Mouse (Mus musculus): ENCODE results near the gene H13.

Gene H13

DNA sequence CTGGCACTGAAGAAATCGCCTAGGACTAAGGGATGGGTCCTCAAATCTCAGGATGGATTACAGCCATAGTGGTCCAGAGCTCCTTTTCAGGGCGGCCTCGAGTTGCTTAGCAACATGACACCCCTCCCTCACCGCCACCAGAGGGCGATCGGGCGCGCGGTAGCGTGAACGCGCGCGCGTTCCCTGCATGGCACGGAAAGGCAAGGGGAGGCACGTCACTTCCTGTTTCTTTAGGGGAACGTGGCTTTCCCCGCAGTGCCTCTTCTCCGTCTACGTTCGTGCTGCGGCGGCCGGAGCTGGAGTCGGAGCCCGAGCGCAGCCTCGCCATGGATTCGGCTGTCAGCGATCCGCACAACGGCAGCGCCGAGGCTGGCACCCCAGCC lies at the start of gene H13:
H13 (plus strand) TSS at position 206 of the 383 bp plus-strand sequence.
- DNase-seq, result peak; percentile 93

DNA sequence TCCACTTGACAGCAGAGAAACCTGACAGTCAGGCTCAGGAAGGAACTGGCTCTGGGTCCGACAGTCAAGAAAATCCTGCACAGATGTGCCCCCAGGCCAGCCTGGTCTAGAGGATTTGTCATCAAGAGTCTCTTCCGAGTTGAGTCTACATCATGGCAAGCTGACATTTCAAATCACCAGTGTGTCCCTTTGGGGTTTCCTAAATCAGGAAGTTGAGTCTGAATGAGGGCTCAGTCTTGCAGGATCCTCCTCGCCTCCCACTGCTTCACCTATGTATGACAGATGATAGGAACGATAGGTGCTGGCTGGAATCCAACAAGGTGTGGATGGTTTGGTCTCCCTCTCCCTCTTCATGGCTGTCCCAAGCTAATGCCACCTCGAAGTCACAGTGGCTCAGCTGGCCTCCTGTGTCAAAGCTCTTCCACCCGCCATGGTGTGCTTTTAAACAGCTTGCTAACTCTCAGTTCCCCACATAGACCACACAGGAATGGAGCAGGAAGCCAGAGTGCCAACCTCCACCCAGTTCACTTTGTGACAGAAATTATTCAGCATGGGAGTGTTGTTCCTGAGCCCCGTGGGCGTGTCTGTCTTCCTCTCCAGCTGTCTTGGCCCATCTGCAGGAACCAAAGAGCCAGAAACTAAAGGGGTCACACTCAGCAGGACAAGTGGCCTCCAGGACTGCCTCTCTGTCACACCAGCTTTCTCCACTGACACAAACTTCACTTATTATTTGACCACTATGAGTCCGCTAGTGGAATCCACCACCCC lies 48.7 kb upstream of the H13 start:
- DNase-seq, result no peak

DNA sequence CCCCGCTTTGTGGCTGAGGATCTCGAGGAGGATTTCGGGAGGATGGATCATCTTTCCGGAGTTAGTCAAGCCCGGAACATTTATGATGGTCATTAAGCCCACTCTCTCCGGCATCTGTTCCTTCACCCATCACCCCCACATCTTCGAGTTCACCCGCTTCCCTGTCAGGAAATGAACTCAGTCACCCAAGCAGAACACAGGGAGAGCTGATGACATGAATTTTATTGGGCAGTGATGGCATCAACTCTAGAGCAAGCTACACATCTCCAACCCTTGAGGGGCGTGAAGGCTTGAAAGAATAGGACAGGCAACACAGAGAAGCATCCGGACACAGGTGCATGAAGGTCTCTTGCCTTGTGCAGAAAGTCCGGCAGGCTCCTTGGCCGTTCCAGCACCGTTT lies 47.1 kb upstream of the H13 start:
- no peak for DNase-seq

DNA sequence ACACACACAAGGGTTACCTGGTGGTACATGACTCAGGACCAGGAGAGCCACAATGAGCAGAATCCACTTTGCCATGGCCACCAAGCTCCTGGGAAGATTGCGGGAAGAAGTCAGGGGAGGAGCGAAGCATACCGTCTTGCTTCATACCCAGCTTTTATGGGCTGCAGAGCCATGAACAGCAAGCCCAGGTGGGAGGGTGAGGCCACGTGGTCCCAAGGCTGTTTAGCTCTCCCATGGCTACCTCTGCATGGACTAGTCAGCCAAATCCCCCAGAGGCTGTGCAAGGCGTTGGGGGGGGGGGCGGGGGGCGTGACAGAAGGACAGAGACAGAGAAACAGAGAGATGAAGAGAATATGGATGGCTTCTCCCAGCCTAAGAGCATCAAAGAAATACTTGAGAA lies 46.3 kb upstream of the H13 start, which contains the start of gene Defb25:
Defb25 (minus strand) TSS at position 101 of the 400 bp plus-strand sequence.
- no peak for DNase-seq

DNA sequence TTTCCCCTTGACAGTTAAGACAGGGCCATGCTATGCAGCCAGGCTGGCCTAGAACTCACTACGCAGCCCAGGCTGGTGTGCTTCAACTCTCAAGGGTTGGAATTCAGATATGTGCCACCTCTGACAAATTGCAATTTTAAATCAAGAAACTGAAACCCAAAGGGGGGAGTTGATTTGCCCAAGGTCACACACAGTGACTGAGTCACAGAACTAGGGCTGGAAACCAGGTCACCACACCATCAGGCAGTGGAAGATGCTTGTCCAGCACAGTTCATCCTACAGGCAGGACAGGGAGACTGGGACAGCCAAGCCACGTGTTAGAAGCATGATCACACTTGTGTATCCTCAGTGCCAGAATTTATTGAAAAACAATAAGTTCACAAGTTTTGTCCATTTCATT lies 44.7 kb upstream of the H13 start:
- DNase-seq, result no peak

DNA sequence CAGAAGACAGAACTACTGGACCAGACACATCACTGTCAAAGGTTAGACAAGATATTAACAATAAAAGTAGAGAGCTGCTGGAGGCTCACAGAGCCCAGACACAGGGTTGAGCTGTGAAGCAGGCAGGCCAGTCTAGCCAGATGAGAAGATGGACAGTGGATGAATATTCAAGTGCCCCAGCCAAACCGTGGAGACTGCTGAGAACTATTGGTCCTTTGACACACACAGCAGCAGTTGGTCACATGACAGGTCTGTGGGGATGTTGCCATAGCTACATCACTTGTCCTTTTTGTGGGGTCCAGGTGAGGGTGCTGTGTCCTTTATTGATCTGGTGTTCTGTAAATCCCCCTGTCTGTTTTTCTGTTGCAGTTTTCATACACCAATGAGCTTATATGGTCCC lies 44.0 kb upstream of the H13 start:
- DNase-seq, result no peak

DNA sequence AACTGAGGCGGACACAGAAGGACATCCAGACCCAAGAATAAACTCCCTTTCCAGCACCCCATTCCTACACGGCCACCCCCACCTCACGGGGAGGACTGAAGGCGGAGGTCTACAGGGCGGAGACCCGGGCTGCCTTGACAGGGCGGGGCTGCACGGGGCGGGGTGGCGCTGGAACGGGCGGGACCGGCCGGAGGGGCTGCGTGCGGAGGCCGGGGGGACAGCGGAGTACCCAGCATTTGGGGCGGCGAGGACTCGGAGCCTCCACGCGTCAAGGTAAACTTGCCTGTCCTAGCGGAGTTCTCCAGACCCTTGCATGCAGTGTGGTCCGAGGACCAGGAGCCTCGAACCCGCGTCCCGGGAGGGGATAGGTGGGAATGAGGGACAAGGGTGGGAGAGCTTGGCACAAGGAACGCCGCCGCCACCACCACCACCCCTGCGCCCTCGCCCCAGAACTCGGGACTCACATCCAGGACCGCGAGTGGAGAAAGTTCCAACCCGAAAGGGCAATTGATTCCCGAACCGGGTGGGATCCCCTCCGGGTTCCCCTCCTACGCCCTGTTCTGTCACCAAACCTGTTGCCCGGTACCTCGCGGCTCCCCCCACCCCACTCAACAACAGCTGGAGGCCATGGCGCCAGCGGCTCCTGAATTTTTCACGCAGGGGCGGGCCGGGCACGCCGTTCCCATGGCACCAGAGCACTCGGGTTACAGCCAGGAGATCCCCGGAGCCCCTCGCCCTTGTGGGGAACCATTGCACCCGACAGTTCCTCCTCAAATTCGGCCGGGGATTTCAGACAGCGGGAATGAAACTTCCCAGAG lies 42.3 kb upstream of the H13 start, which contains the start of gene Rem1:
Rem1 (plus strand) TSS at position 178 of the 818 bp plus-strand sequence.
- DNase-seq, result no peak

DNA sequence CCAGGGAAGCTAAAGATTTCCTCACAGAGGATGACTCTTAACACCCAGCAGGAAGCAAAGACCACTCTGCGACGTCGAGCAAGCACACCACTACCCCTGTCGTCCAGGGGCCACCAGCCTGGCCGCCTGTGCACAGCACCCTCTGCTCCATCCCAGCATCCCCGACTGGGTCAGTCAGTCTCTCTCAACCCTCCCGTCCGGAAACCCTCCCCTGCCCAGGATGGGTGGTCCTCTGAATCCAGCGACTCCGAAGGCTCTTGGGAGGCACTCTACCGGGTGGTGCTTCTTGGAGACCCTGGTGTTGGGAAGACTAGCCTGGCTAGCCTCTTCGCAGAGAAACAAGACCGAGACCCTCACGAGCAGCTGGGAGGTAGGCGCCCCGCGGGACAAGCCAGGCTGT lies 41.2 kb upstream of the H13 start:
- DNase-seq, result no peak

DNA sequence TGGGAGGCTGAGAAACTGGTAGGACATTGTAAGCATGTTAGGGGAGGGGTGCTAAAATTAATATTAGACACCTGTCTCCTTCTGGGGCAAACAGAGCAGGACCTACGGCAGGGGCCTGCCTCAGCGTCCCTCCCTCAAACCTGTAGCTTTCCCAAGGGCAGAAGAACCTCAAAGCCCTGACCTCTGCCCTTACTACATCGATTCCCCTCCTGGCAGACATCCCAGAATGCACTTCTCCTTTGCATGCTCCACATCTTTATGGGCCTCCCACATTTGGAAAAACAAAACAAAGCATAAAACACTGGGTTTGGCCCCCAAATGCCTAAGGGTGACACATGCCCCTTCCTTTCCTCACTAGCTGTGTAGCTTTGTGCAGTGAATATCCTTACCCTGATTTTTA lies 40.0 kb upstream of the H13 start:
- DNase-seq, result no peak

DNA sequence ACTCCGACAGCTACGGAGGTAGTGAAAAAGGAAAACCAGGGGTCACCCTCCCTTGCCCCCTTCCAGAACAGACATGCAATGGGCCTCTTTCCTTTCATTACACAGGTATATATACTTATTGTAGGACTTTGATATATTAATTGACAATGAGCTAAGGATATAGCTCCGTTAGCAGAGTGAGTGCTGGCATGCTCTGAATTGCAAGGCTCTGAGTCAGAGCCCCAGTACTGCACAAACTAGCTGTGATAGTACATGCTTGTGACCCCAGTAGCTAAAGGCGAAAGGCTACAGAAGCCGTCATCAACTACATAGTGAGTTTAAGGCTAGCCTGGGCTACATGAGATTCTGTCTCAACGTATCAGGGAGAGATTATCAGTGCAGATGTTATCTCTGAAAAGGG lies 39.4 kb upstream of the H13 start:
- DNase-seq, result no peak

DNA sequence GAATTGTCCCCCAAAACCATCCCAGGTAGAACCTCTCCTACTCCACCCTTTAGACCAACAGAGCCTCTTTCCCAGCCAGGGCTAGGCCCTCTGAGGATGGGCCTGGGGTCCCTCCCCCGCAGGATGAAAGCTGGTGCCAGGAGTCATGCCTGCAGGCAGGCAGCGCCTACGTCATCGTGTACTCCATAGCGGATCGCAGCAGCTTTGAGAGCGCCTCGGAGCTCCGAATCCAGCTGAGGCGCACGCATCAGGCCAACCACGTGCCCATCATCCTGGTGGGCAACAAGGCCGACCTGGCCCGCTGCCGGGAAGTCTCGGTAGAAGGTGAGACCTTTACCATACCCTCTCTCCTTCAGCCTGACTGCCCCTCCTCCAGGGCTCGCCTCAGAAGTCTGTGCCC lies 35.9 kb upstream of the H13 start:
- DNase-seq, result no peak

DNA sequence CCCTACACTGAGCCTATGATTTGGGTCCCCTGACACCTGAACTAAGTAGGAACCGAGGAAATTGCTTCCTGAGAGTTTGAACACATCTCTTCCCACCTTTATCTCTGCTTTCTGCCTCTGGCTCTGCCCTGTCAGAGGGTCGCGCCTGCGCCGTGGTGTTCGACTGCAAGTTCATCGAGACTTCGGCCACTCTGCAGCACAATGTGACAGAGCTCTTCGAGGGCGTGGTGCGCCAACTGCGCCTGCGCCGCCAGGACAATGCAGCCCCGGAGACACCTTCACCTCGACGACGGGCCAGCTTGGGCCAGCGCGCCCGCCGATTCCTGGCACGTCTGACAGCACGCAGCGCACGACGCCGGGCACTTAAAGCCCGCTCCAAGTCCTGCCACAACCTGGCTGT lies 35.0 kb upstream of the H13 start:
- DNase-seq, result no peak

DNA sequence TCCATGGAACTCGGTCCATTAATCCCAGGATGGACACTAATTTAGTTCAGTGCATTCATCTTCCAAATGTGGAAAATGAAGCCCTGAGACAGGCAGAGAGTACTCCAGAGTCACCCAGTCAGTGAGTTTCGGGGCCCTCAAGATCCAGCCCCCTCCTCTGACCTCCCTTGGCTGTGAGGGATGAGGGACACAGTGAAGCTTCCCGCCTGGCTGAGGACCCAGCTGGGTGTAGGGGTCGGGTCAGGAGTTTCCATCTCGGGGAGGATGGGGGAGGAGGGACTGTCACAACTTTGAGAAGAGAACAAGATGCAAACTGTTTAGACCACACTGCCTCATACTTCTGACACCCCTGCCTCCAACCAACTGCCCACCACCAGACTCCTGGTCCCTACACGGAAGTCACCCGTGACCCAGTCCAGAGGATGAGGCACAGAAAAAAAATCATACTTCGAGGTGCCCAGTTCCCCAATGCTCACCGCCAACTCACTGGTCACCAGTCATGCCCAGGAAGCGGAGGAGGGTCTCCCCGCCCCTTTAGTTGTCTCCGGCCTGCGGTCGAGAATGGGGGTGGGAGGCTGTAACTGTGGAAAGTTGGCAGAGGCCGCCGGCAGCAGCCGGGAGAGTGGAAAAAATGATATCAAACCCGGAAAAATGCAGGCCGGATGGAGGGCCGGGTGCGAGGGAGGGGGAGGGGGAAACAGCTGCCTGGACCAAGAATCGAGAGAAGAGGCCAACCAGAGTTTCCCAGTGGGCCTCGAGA lies 32.8 kb upstream of the H13 start:
- DNase-seq, result no peak

DNA sequence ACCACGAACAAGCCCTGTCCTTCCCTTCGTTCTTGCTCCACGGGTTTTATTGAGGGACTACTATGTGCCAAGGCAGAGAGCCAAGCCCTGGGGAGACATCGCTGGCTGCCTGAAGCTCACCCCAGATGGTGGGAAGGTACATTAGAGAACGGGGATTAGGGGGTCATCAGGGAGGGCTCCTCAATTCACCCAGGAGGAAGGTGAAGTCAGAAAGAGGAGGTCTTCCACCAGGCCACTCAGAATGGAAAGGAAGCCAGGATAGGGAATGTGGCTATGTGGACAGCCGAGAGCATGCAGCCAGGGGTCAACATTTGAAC lies 32.3 kb upstream of the H13 start:
- no peak for DNase-seq

DNA sequence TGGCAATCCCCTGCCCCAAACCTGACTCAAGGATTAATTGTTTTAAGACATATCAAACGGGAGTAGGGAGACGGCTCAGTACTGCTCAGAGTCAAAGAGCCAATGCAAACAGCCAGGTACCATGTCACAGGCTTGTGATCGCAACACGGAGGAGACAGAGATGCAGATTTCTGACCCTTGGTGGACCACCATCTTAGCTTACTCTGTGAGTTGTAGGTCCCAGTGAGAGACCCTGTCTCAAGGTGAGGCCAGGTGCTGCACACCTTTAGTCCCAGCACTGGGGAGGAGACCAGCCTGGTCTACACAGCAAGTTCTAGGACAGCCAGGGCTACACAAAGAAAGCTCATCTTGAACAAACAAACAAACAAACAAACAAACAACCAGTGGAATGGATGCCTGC lies 31.9 kb upstream of the H13 start:
- no peak for DNase-seq

DNA sequence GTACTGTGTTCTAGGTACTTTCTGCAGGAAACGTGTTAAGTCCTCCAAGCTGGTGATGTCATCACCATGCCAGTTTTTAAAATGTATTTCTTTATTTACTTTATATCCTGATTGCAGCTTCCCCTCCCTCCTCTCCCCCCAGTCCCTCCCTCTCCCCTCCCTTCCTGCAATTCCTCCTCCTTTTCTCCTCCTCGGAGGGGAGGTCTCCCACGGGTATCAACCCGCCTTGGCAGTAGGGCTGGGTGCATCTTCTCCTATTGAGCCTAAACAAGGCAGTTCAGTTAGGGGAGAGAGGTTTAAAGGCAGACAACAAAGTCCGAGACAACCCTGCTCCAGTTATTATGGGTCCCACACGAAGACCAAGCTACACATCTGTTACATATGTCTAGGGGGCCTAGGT lies 30.4 kb upstream of the H13 start:
- DNase-seq, result no peak

DNA sequence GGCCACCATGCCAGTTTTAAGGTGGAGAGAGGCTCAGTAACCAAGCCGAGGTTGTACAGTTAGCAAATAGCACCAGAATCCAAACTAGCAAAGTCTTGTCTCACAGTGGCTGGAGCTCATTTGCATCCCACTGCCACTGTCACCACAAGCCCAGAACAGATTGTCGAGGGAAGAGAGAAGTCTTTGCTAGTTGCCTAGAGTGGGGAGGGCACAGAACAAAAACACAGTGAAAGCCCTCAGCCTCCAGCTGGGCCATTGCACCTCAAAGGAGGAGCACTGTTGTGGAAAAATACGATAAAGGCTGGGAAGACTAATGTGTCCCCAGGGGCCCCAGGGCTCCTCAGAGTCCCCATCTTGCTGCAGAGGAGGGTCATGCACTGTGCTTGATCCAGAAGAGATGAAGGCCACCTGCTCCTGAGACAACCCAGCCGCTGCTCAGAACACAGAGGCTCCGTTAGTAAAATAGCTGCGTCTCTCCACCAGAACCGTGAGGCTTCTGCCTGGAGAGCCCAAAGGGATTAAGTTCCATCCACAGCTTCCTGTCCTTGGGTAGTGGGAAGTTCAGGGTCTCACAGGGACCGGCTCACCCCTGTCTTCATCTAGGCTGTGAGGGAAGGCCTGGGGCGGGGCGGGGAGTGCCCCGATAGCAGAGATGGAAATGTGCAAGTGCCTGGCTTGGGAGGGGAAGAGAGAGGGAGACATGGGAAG lies 29.7 kb upstream of the H13 start:
- DNase-seq, result no peak

DNA sequence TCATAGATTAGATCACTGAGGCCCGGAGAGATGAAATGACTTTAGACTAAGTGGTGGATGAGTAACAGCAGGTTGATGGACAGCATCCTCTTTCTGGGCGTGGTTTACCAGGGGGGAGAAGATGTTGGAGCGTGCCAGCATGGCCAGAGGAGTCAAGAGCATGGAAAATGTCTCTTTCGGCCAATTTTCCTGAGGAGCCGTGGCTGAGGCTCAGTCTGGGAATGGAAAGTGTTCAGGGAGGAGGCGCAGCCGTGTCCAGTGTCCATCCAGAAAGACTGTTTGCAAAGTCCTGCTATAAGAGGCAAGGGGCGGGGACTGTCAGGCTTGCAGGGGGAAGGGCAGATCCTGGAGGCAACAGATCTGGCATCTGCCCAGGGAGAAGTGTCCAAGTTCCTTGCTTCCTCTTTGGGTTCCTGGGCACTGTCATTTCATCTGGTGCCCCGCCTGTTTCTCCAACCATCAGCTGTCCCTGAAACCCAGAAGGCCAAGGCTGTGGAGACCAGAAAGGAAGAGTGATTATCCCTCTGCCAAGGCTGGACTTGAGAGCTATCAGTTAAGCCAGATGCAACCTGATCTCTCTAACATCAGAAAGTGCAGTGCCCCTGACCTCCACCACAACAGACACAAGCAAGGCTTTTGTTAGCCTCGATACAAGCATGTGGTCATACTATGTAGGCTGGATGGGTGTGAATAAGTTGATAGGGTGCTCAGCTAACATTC lies 16.2 kb upstream of the H13 start:
- DNase-seq, result no peak

DNA sequence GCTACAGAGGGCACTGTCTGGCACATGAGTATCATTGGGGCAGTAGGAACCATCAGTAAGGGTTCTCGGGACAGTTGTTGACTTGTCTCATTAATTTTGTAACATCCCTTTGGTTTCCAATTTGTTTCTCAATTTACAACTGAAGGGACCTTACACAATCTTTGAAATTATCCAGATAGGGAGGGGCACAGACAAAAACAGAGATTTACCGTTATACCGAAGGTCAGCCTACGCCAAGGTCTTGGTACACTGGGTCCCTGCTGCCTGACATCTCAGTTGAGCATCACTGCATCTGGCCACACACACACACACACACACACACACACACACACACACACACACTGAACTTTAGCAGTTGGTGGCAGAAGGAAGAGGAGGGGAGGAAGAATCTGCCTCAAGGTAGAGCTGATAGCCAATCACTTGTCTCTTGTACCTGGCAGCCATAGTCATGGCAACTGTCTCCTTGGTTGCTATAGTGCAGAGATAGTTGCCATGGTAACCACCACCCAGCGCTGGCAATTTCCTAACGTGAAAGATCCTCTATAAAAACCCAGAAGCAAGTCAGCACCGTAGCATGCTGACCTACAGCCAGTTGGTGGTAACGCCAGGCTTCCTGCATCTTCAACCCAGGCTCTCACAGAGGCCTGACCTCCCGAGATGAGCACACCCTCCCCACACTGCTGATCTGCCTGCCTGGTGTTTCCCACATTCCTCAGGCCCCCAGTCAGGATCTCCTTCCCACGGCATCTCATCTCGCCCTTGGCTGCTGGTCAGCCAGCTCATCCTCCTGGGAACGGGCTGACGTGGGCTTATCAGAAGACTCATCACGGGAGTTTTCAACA lies 15.2 kb upstream of the H13 start:
- peak; percentile 25 for DNase-seq

DNA sequence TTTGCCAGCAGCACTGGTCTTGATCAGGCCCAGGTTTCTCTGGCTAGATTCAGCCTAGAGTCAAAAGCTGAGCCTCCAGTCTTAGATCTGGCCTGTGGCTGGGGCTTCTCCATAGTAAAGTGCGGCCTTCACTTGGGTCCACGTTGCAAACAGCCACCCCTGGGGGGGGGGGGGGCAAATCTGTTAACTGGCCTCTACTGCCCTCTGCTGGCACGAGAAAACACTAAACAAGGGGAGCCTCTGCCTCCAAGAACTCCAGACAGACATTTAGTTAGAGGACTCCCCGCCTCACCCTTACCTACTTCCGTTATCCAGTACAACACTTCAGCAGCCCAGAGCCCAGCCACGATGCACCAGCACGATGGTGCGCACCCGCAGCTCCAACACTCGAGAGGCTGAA lies 11.9 kb upstream of the H13 start:
- DNase-seq, result no peak

DNA sequence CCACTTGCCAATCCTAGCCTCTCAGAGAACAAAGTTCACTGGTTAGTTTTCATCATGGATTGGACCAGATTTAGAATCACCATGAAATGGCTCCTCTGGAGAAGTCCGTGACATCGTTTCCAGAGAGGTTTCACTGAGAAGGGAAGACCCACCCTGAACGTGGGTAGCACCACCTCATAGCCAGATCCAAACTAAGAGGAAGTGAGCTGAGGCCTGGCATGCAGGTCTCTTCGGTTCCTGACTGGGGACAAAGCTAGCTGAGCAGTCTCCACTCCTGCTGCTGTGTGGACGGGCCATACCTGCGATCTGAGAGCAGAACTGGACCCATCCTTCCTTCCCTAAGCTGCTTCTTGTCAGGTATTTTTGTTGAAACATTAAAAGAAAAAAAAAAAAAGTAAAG lies 8.1 kb upstream of the H13 start:
- no peak for DNase-seq
